Mouse (Mus musculus) heart, embryonic 14.5 days (tissue): Measurements from ENCODE around the gene Nisch. TPM values are rescaled to one million over a fixed set of nuclear protein-coding genes. Genes with fewer than 3 reads are reported as not detected.

ENCODE experiments used
- ATAC-seq: fragments of 200-750 bp; cut with Nextera tagmentation; 2 replicates; pipeline ENCODE4 v1.8.0; 2017; ENCODE audit warnings: low read depth, moderate TSS enrichment; ENCODE audit not compliant: insufficient number of reproducible peaks, insufficient read depth, low FRiP score
- H3K27ac ChIP-seq, 2 experiments: fragments of 200-500 bp in 1 of 2; fragments of 300-500 bp in 1 of 2; sonication (generic) in 1 of 2; replicated peaks in 1 of 2; 2 replicates each; pipeline ENCODE4 v1.5.1; 2012 to 2014; ENCODE audit warnings: low read depth in 2 of 2, low read length in 2 of 2, control low read depth in 1 of 2, mild to moderate bottlenecking in 1 of 2, mixed read lengths in 1 of 2; ENCODE audit not compliant: control insufficient read depth in 1 of 2, insufficient read depth in 1 of 2
- H3K27me3 ChIP-seq: fragments of 300-500 bp; sonication (generic); 2 replicates; pipeline ENCODE4 v1.6.1; 2014; ENCODE audit warnings: mild to moderate bottlenecking, low read length, control low read depth; ENCODE audit not compliant: control insufficient read depth, insufficient read depth
- H3K36me3 ChIP-seq: fragments of 300-500 bp; sonication (generic); 2 replicates; pipeline ENCODE4 v1.6.1; 2014; ENCODE audit warnings: mild to moderate bottlenecking, control low read depth, low read length, mixed read lengths; ENCODE audit not compliant: control insufficient read depth, insufficient read depth
- H3K4me1 ChIP-seq, 2 experiments: fragments of 200-500 bp in 1 of 2; fragments of 300-500 bp in 1 of 2; sonication (generic) in 1 of 2; 2 replicates each; pipeline ENCODE4 v1.6.1; 2012 to 2014; ENCODE audit warnings: low read length in 2 of 2, control low read depth in 1 of 2, mixed read lengths in 1 of 2; ENCODE audit not compliant: control insufficient read depth in 2 of 2, insufficient read depth in 2 of 2
- H3K4me2 ChIP-seq: fragments of 300-500 bp; sonication (generic); 2 replicates; pipeline ENCODE4 v1.6.1; 2014; ENCODE audit warnings: mild to moderate bottlenecking, low read length
- H3K4me3 ChIP-seq, 2 experiments: fragments of 200-500 bp in 1 of 2; fragments of 300-500 bp in 1 of 2; sonication (generic) in 1 of 2; 2 replicates each; pipeline ENCODE4 v1.5.1; 2012 to 2014; ENCODE audit warnings: low read length in 2 of 2, mild to moderate bottlenecking in 2 of 2, control low read depth in 1 of 2, low read depth in 1 of 2, moderate library complexity in 1 of 2; ENCODE audit not compliant: control insufficient read depth in 1 of 2, insufficient read depth in 1 of 2
- H3K9ac ChIP-seq: fragments of 300-500 bp; sonication (generic); 2 replicates; pipeline ENCODE4 v1.6.1; 2014; ENCODE audit warnings: mild to moderate bottlenecking, low read length
- H3K9me3 ChIP-seq: fragments of 300-500 bp; sonication (generic); 2 replicates; pipeline ENCODE4 v1.6.1; 2016; ENCODE audit warnings: low read length, control low read depth; ENCODE audit not compliant: control insufficient read depth
- WGBS: fragments of 180-500 bp; shearing (Covaris S2); extraction: QIAGEN DNeasy Blood & Tissue Kit; methylation state at CpG from one replicate; pipeline ENCODE4 v1.1.7; 2014; 5-methylcytosine and 5-hydroxymethylcytosine counted together
- polyA plus RNA-seq: library from polyadenylated mRNA; unstranded; fragments of >200 nt; fragmentation: Nextera tagmentation; extraction: Ambion mirVana; gene quantifications from 2 replicates; pipeline ENCODE4 v1.2.1, GENCODE M21; 2014

The Nisch gene
- polyA plus RNA-seq, 1 experiment from 2014 or later: 308 TPM

- no peak for ATAC-seq
- Histone ChIP-seq H3K27ac (peak overlapping the region; percentile 28 to 96), H3K9me3 (no peaks in the 10 kb centered on the region), H3K4me2 (peak overlapping the region; percentile 93), H3K9ac (peak overlapping the region; percentile 89), H3K27me3 (no peaks in the 10 kb centered on the region), H3K4me3 (peak overlapping the region; percentile 49 to 91), H3K4me1 (peaks cover 19 to 41% of the 10 kb centered on the region in 2 experiments), H3K36me3 (peaks cover 52% of the 10 kb centered on the region)
- WGBS: 72% methylated on average over 13 of the region's 13 CpGs
These were observed 9.5 kb downstream of the Nisch start for GRCm38 (mm10) chr14:31207070-31207830.

DNA sequence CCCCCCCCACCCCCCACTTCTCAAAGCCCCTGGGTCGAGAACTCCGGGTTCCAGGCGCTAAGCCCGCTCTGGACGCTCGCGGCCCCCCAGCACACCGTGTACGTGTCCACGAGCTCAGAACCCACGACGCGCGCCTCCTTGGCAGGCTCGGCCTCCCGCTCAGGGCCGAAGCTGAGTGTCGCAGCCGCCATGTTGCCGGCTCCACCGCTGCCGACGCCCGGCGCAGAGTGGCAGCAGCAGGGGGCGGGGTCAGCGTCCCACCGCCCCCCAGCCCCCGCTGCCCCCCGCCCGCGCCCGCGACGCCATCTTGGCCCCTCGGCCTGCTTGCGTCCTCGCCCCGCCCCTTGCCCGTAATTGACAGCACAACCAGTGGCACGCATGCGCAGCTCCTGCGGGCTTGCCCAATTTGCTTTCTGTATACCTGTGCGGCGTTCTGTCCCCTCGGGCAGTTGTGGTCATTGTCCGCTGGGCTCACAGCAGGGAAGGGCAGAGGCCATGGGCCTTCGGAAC lies 10.2 kb downstream of the Nisch start:
- Histone ChIP-seq H3K4me3 (peak overlapping the region; percentile 91 to 93), H3K9ac (peak overlapping the region; percentile 89), H3K27ac (peak overlapping the region; percentile 96 to 97), H3K4me1 (peaks cover 15 to 34% of the 10 kb centered on the region in 2 experiments), H3K9me3 (no peaks in the 10 kb centered on the region), H3K27me3 (no peaks in the 10 kb centered on the region), H3K4me2 (peak overlapping the region; percentile 93), H3K36me3 (peaks cover 52% of the 10 kb centered on the region)
- under 1% methylated on average over 48 of the region's 48 CpGs for WGBS
- ATAC-seq: peak; percentile 18; the same call in 1 of the 2 replicates

DNA sequence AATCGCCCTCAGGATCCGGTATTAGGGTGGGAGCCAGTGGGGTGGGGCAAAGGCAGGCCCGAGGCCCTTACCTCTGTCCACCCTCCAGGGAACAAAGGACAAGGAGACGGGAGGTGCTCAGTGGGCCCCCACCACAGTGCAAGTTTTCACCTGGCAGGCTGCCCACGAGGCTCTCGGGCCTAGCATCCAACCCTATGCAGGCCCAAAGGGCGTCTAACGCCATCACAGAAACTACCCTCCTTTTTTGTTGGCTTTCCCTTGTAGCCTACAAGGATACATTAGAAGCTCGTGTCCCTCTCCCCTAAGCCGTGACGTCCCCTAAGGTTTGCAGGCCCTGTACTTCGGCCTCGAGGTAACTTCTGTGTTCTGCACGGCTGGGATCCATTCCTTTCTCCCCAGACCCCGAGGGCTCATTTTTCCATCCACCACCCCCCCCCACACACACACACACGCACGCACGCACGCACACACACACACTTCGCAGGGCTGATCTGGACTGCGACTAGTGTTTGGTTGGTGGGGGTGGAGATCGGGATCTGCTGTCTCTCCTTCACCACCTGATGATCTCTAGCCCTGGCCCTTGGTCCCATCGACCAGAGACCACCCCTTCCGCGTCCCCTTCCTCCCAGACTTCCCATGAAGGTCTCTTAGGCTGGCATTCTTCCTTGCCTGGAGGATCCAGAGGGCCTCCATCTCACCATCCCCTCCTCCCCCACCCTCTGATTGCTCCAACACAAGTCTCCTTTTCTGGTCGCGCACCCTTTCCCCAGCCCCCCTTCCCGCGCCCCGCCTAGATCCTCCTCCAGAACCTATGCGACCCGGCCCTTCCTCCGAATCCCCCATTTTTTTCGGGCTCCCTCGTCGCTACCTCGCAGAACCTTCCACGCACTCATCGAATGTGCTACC lies 10.9 kb downstream of the Nisch start:
- Histone ChIP-seq H3K4me3 (peak overlapping the region; percentile 91 to 93), H3K27me3 (no peaks in the 10 kb centered on the region), H3K4me1 (peaks cover 13 to 28% of the 10 kb centered on the region in 2 experiments), H3K4me2 (peak overlapping the region; percentile 93), H3K9me3 (no peaks in the 10 kb centered on the region), H3K27ac (peak overlapping the region; percentile 96 to 97), H3K36me3 (peaks cover 52% of the 10 kb centered on the region), H3K9ac (peak overlapping the region; percentile 89)
- under 1% methylated on average over 39 of the region's 39 CpGs for WGBS
- ATAC-seq: peak; percentile 8; the same call in 1 of the 2 replicates

GRCm38 (mm10) chr14:31205244-31205561 lies 11.5 kb downstream of the Nisch start:
- 3% methylated on average over 8 of the region's 8 CpGs for WGBS
- no peak for ATAC-seq
- H3K36me3 ChIP-seq: peaks cover 52% of the 10 kb centered on the region
- peak overlapping the region; percentile 93 for H3K4me2 ChIP-seq
- peak overlapping the region; percentile 91 to 93 for H3K4me3 ChIP-seq
- no peaks in the 10 kb centered on the region for H3K9me3 ChIP-seq
- H3K4me1 ChIP-seq: peaks cover 13 to 31% of the 10 kb centered on the region in 2 experiments
- H3K27ac ChIP-seq: peak overlapping the region; percentile 96 to 97
- peak overlapping the region; percentile 89 for H3K9ac ChIP-seq
- no peaks in the 10 kb centered on the region for H3K27me3 ChIP-seq

DNA sequence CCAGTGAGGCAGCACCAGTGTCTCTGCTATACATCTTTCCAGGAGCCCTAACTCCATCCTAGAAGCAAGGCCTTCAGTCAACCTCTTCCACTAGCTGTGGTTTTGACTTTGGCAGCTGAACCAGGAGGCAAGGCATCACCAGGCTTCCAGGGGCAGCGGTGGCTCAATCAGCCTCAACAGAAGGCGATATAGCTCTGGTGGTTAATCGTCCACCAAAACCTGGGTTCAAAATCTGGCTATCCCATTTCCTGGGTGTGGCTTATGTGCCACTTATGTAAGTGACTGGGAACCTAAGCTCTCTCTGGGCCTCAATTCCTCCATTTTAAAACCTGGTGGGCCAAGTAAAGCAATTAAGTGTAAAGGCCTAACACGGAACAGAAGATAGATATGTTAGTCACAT lies 11.9 kb downstream of the Nisch start:
- H3K27me3 ChIP-seq: no peaks in the 10 kb centered on the region
- 51% methylated on average over 4 of the region's 4 CpGs for WGBS
- H3K4me1 ChIP-seq: peaks cover 13 to 35% of the 10 kb centered on the region in 2 experiments
- H3K9me3 ChIP-seq: no peaks in the 10 kb centered on the region
- H3K4me2 ChIP-seq: peak overlapping the region; percentile 93
- peak overlapping the region; percentile 91 to 93 for H3K4me3 ChIP-seq
- ATAC-seq: no peak
- H3K9ac ChIP-seq: peak overlapping the region; percentile 89
- H3K27ac ChIP-seq: peak overlapping the region; percentile 96 to 97
- peaks cover 52% of the 10 kb centered on the region for H3K36me3 ChIP-seq

- H3K4me3 ChIP-seq: no peak overlapping the region
- peaks cover 20 to 66% of the 10 kb centered on the region in 2 experiments for H3K4me1 ChIP-seq
- 80% methylated on average over 3 of the region's 3 CpGs for WGBS
- H3K36me3 ChIP-seq: peaks cover 93% of the 10 kb centered on the region
- no peak overlapping the region for H3K9ac ChIP-seq
- no peak overlapping the region for H3K27ac ChIP-seq
- no peak for ATAC-seq
- no peaks in the 10 kb centered on the region for H3K9me3 ChIP-seq
- H3K27me3 ChIP-seq: no peaks in the 10 kb centered on the region
- H3K4me2 ChIP-seq: no peak overlapping the region
These were observed 16.7 kb downstream of the Nisch start for GRCm38 (mm10) chr14:31200038-31200437.

GRCm38 (mm10) chr14:31199599-31199998 lies 17.1 kb downstream of the Nisch start:
- no peak for ATAC-seq
- Histone ChIP-seq H3K27ac (no peak overlapping the region), H3K4me3 (no peak overlapping the region), H3K9ac (no peak overlapping the region), H3K4me2 (no peak overlapping the region), H3K9me3 (no peaks in the 10 kb centered on the region), H3K36me3 (peaks cover 96% of the 10 kb centered on the region), H3K27me3 (no peaks in the 10 kb centered on the region), H3K4me1 (peaks cover 20 to 66% of the 10 kb centered on the region in 2 experiments)
- 86% methylated on average over 7 of the region's 7 CpGs for WGBS
